Mouse (Mus musculus): ENCODE results near the gene Tbc1d2. TPM values are rescaled to one million over a fixed set of nuclear protein-coding genes. Genes with fewer than 3 reads are reported as not detected.
"Not testable (repeated sequence)": the region's sequence is repeated elsewhere in the genome, so short reads cannot be mapped to it uniquely, and the experiment has no call there.

The Tbc1d2 gene
- polyA plus RNA-seq, 1 experiment from 2014 or later: 1.8 TPM

- H3K9me3 ChIP-seq (replicated peaks); DNase-seq (ENCODE audit: low spot score); H3K36me3 ChIP-seq; H3K27ac ChIP-seq; H3K4me1 ChIP-seq; H3K27me3 ChIP-seq (ENCODE audit: low read depth, poor library complexity, severe bottlenecking); H3K4me3 ChIP-seq: not testable (repeated sequence)
- 92% methylated on average over 22 of the region's 22 CpGs for whole genome bisulfite sequencing
Observed at GRCm38 (mm10) chr4:46581577-46581976, 68.4 kb downstream of the Tbc1d2 start.

GRCm38 (mm10) chr4:46580799-46581243, 69.2 kb downstream of the Tbc1d2 start:
- WGBS: 92% methylated on average over 15 of the region's 15 CpGs
- H3K36me3 ChIP-seq; H3K9me3 ChIP-seq (replicated peaks); H3K27me3 ChIP-seq (ENCODE audit: low read depth, poor library complexity, severe bottlenecking); DNase-seq (ENCODE audit: low spot score); H3K4me3 ChIP-seq; H3K4me1 ChIP-seq; H3K27ac ChIP-seq: not testable (repeated sequence)

- DNase-seq (ENCODE audit: low spot score); H3K9me3 ChIP-seq (replicated peaks); H3K27me3 ChIP-seq (ENCODE audit: low read depth, poor library complexity, severe bottlenecking); H3K36me3 ChIP-seq; H3K4me3 ChIP-seq; H3K27ac ChIP-seq: not testable (repeated sequence)
- H3K4me1 ChIP-seq: peaks cover 11% of the 10 kb centered on the region
- WGBS: 94% methylated on average over 8 of the region's 8 CpGs
Observed at GRCm38 (mm10) chr4:46578796-46579346, 71.1 kb downstream of the Tbc1d2 start.

GRCm38 (mm10) chr4:46578228-46578627, 71.8 kb downstream of the Tbc1d2 start:
- Histone ChIP-seq H3K36me3 (no peaks in the 10 kb centered on the region), H3K4me3 (no peak overlapping the region), H3K27ac (no peak overlapping the region), H3K27me3 (ENCODE audit: low read depth, poor library complexity, severe bottlenecking) (no peaks in the 10 kb centered on the region), H3K9me3 (replicated peaks) (no peaks in the 10 kb centered on the region), H3K4me1 (peaks cover 12% of the 10 kb centered on the region)
- 67% methylated on average over 1 of the region's 1 CpGs for WGBS
- DNase-seq (ENCODE audit: low spot score): no peak

- 89% methylated on average over 6 of the region's 10 CpGs for WGBS
- not testable (repeated sequence) for H3K36me3 ChIP-seq; DNase-seq (ENCODE audit: low spot score); H3K27ac ChIP-seq; H3K27me3 ChIP-seq (ENCODE audit: low read depth, poor library complexity, severe bottlenecking); H3K9me3 ChIP-seq (replicated peaks); H3K4me3 ChIP-seq
- H3K4me1 ChIP-seq: peaks cover 12% of the 10 kb centered on the region
Observed at GRCm38 (mm10) chr4:46575509-46576284, 74.3 kb downstream of the Tbc1d2 start.

GRCm38 (mm10) chr4:46574841-46575240, 75.2 kb downstream of the Tbc1d2 start:
- WGBS: 74% methylated on average over 10 of the region's 12 CpGs
- DNase-seq (ENCODE audit: low spot score): no peak
- no peaks in the 10 kb centered on the region for H3K36me3 ChIP-seq
- no peak overlapping the region for H3K4me3 ChIP-seq
- no peaks in the 10 kb centered on the region for H3K27me3 ChIP-seq (ENCODE audit: low read depth, poor library complexity, severe bottlenecking)
- H3K9me3 ChIP-seq (replicated peaks): no peaks in the 10 kb centered on the region
- peaks cover 12% of the 10 kb centered on the region for H3K4me1 ChIP-seq
- no peak overlapping the region for H3K27ac ChIP-seq

GRCm38 (mm10) chr4:46574024-46574753, 75.8 kb downstream of the Tbc1d2 start:
- Histone ChIP-seq H3K4me3 (no peak overlapping the region), H3K9me3 (replicated peaks) (no peaks in the 10 kb centered on the region), H3K36me3 (no peaks in the 10 kb centered on the region), H3K4me1 (peaks cover 12% of the 10 kb centered on the region), H3K27ac (no peak overlapping the region), H3K27me3 (ENCODE audit: low read depth, poor library complexity, severe bottlenecking) (no peaks in the 10 kb centered on the region)
- WGBS: 31% methylated on average over 9 of the region's 9 CpGs
- DNase-seq (ENCODE audit: low spot score): no peak

GRCm38 (mm10) chr4:46572616-46573015, 77.4 kb downstream of the Tbc1d2 start:
- H3K27ac ChIP-seq: no peak overlapping the region
- H3K27me3 ChIP-seq (ENCODE audit: low read depth, poor library complexity, severe bottlenecking): no peaks in the 10 kb centered on the region
- no peaks in the 10 kb centered on the region for H3K9me3 ChIP-seq (replicated peaks)
- H3K4me1 ChIP-seq: peaks cover 12% of the 10 kb centered on the region
- 73% methylated on average over 4 of the region's 4 CpGs for WGBS
- no peak overlapping the region for H3K4me3 ChIP-seq
- no peaks in the 10 kb centered on the region for H3K36me3 ChIP-seq
- no peak for DNase-seq (ENCODE audit: low spot score)

GRCm38 (mm10) chr4:46571744-46572143, 78.3 kb downstream of the Tbc1d2 start:
- no peak overlapping the region for H3K4me3 ChIP-seq
- no peaks in the 10 kb centered on the region for H3K9me3 ChIP-seq (replicated peaks)
- DNase-seq (ENCODE audit: low spot score): no peak
- no peaks in the 10 kb centered on the region for H3K27me3 ChIP-seq (ENCODE audit: low read depth, poor library complexity, severe bottlenecking)
- H3K4me1 ChIP-seq: peaks cover 12% of the 10 kb centered on the region
- no peaks in the 10 kb centered on the region for H3K36me3 ChIP-seq
- WGBS: 89% methylated on average over 9 of the region's 9 CpGs
- H3K27ac ChIP-seq: no peak overlapping the region

GRCm38 (mm10) chr4:46569671-46570070, 80.3 kb downstream of the Tbc1d2 start:
- no peaks in the 10 kb centered on the region for H3K27me3 ChIP-seq (ENCODE audit: low read depth, poor library complexity, severe bottlenecking)
- WGBS: 36% methylated on average over 5 of the region's 5 CpGs
- no peaks in the 10 kb centered on the region for H3K36me3 ChIP-seq
- no peak for DNase-seq (ENCODE audit: low spot score)
- H3K9me3 ChIP-seq (replicated peaks): no peaks in the 10 kb centered on the region
- H3K4me1 ChIP-seq: peaks cover 12% of the 10 kb centered on the region
- H3K4me3 ChIP-seq: no peak overlapping the region
- no peak overlapping the region for H3K27ac ChIP-seq

- H3K27me3 ChIP-seq (ENCODE audit: low read depth, poor library complexity, severe bottlenecking): no peaks in the 10 kb centered on the region
- H3K27ac ChIP-seq: no peak overlapping the region
- H3K36me3 ChIP-seq: no peaks in the 10 kb centered on the region
- no peak overlapping the region for H3K4me3 ChIP-seq
- WGBS: 94% methylated on average over 8 of the region's 8 CpGs
- no peak for DNase-seq (ENCODE audit: low spot score)
- H3K4me1 ChIP-seq: 0 out of 2 replicates have a peak, but pooled peaks cover 3% of the 10 kb centered on the region
- H3K9me3 ChIP-seq (replicated peaks): no peaks in the 10 kb centered on the region
Observed at GRCm38 (mm10) chr4:46568169-46568568, 81.8 kb downstream of the Tbc1d2 start.

GRCm38 (mm10) chr4:46566931-46567671, 82.9 kb downstream of the Tbc1d2 start:
- DNase-seq (ENCODE audit: low spot score): no peak

More at GRCm38 (mm10) chr4:46566931-46567671, 82.9 kb downstream of the Tbc1d2 start:
- H3K27me3 ChIP-seq (ENCODE audit: low read depth, poor library complexity, severe bottlenecking): no peaks in the 10 kb centered on the region
- 85% methylated on average over 8 of the region's 8 CpGs for WGBS
- no peaks in the 10 kb centered on the region for H3K36me3 ChIP-seq
- H3K27ac ChIP-seq: no peak overlapping the region
- 0 out of 2 replicates have a peak, but pooled peaks cover 3% of the 10 kb centered on the region for H3K4me1 ChIP-seq
- no peak overlapping the region for H3K4me3 ChIP-seq
- no peaks in the 10 kb centered on the region for H3K9me3 ChIP-seq (replicated peaks)
